Mouse (Mus musculus) heart, adult 8-10 months (tissue): Measurements from ENCODE around the gene Med27. TPM values are rescaled to one million over a fixed set of nuclear protein-coding genes. Genes with fewer than 3 reads are reported as not detected.
A peak's percentile ranks its signal among the peaks of the same experiment; 100 is the strongest.

Experiments
- DNase-seq: peaks from one replicate; pipeline ENCODE4 v3.0.0; 2022; ENCODE audit warnings: low spot score
- total RNA-seq, 4 experiments: library from RNA; stranded (reverse); gene quantifications; 2 replicates each; pipeline ENCODE4 v1.2.4; 2022

Gene Med27
- total RNA-seq: 10 to 100 TPM; 16.0 to 18.0 (median 17.8) TPM

GRCm38 (mm10) chr2:29346629-29347271 is at the start of gene Med27:
Gene Med27, plus strand, starts transcription at chr2:29346819.
- peak; percentile 97 for DNase-seq

DNA sequence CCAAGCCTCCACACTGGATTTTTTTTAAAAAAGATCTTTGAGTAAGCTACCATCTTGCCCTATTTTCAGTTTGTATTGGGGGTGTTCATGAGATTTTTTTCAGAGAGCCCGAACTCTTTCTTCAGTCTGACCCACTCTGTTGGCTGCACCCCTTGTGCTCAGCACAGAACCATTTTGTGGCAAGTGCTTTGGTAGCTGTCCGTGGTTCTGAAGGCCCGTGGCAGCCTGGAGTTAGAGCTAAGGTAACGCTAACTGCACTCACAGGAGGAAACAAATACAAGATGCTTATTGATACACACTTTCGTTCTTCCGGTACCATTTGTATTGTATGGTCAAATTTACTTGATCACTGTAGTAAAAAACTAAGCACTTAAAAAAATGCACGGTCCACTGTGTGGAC is 36.7 kb upstream of the Med27 start:
- DNase-seq: no peak

- DNase-seq: no peak
Observed at GRCm38 (mm10) chr2:29312058-29312457, 34.6 kb upstream of the Med27 start.

DNA sequence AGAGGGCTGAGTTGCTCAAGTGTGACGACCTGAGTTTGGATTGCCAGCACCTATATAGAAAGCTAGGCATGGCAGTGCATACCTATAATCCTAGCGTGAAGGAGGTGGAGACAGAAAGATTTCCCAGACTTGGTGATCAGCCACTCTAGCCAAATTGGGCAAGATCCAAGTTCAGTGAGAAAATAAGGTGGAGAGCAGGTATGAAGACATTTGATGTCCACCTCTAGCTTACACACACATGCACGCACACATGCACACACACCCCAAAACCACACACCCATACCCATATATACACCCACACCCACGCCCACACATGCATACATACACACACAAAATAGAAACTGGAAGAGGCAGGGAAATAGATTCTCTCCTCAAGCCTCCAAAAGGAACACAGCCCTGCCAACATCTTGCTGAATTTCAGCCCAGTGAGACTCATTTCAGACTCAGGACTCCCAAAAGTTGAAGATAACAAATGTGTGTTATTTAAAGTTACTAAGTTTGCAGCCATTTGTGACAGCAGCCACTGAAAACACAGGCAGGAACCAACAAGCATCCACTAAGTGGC is 28.6 kb upstream of the Med27 start:
- no peak for DNase-seq

GRCm38 (mm10) chr2:29318596-29318995 is 28.0 kb upstream of the Med27 start:
- DNase-seq: no peak

DNA sequence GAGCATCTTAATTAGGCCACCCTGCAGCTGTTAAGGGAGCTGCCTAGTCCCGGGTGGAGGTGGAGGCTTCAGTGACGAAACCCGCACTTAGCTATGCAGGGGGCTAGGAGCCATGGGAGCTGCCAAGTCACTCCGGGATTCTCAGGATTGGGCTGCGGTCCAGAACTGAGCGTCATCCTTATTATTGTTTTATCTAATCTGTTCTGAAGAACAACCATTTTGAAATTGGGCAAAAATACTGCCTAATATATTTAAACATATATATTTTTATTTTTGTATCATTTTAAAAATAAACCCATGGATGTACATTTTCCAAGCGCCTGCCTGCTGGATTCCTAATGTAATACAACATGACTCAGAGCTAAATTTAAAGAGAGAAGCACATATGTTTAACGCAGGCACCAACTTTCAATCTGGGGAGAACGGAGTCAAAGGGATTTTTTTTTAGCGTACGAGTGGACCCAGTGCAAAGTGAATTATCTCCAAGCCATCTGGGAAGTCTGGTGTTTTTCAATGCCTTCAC is 26.3 kb upstream of the Med27 start:
- DNase-seq: no peak

- no peak for DNase-seq
Observed at GRCm38 (mm10) chr2:29320780-29321179, 25.8 kb upstream of the Med27 start.

- no peak for DNase-seq
Observed at GRCm38 (mm10) chr2:29324456-29324855, 22.2 kb upstream of the Med27 start.

- DNase-seq: no peak
Observed at GRCm38 (mm10) chr2:29330471-29330870, 16.1 kb upstream of the Med27 start.

GRCm38 (mm10) chr2:29338396-29338795 is 8.2 kb upstream of the Med27 start:
- DNase-seq: no peak

- peak; percentile 36 for DNase-seq
Observed at GRCm38 (mm10) chr2:29358696-29359375, 12.2 kb downstream of the Med27 start.

DNA sequence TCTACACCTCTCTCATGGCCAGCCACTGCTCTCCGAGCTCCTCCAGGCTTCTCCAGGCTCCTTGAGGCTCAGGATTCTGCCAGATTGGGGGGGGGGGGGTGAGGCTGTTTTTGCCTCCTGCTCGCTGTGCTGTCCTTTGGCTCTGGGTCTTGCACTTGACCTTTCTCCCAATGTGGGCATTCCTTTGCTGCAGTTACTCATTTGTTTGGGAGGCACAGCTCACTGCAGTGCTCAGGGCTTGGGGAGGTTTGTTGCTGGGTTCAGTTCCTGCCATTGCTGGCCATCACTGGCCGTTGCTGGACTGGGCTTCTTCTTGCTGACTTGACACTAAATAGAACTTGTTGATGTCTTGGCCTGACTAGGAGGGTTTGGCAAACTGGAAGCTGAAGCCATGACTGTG is 14.3 kb downstream of the Med27 start:
- no peak for DNase-seq

DNA sequence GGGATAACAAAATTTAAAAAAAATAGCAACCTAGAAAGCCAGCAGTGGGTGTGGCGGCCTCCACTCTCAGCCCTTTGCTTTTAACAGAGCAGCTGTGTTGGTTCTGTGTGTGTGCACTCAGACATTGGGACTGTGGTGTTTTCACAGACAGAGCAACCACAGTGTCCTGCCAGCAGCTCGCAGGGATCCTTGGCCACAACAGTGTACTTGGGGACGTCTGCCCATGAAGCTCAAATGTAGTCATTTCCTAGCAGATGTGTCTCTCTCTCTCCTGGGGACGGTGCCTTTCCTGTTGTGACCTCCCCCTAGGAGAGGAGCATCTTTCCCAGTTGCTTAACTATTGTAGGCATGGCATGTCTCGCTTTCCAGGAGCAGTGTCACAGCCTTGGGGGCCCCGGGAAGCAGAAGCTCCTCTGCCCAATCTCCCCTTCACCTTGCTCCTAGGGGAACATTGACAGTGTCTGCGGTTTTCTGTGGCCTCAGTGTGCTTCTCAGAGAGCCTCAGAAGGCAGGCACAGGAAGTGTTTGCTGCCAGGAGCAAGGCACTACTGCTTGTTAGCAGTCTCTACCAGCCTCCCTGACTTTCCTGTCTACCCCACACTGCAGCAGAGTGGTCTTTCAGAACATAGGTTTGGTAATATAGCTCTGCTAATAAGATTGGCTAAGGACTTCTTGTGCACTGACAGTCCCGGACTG is 18.5 kb downstream of the Med27 start:
- no peak for DNase-seq

DNA sequence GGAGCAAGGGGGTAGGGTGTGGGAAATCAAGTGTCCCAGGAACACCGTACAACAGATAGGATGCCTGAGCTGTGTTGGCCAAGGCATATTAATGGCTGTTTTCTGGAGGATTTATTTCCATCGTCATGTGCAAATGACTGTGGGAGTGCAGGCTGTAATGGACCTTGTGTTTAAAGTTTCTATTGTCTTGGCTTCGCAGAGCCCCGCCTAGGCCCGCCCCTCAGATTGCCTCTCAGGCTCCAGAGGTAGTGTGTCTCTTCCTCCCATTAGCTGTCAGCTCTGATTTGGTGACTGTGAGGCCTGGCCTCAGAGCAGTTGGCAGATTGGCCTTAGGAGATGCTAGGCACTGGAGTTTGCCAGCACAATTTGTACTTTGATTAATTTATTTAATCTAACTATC is 22.1 kb downstream of the Med27 start:
- no peak for DNase-seq

DNA sequence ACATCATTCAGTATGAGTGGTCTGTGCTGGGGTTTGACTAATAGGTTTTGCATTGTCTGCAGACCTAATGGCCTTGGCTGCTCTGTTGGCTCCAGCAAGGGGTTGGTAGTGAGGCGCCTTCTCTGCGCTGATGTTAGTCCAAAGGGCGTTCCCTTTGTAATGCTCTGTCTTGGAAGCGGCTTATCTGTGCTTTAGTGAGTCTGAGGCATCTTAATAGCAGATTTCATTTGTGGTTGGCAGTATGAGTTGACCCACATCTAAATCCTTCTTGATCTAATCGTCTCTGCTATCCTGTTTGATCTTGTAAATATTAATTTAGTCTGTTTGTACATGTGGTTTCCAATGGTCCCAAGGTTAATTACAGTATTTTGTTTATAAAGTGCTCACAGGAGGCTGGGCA is 25.6 kb downstream of the Med27 start:
- DNase-seq: no peak

DNA sequence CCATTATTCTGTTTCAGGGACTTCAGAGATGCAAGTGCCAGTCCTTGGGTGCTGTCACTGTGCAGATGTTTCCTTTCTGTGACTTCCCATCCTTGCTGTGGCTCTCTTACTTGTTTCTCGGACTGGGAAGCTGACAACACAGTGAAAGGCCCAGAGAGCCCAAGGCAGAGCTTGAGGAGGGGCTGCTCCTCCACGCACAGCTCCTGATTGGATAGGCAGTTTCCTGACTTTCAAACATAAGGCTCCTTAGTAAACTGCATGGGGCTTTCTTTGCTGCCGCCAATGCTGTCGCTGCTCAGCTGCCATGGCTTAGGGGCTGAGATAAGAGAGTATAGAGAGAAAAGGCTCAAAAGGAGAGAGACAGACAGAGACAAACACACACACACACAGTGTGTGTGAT is 35.1 kb downstream of the Med27 start:
- no peak for DNase-seq

- DNase-seq: no peak
Observed at GRCm38 (mm10) chr2:29382583-29382982, 36.0 kb downstream of the Med27 start.

- no peak for DNase-seq
Observed at GRCm38 (mm10) chr2:29383133-29383532, 36.5 kb downstream of the Med27 start.

DNA sequence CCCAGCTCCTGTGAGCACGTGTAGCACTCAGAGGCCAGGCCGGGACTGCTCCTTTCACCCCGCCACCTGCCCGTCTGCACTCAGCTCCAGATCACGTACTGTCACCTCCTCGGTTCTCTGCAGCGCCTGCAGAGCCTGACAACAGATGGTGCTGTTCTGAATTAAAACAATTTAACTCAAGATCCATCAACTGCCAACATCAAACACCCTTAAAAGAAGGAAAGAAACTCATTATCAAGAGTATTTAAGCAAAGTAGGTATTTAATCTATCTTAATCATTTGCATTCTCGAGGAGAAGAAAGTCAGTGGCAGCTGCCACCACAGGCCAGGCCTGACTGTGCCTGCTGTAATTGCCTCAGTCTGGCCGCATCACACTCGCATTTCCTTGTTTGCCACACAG is 38.8 kb downstream of the Med27 start:
- no peak for DNase-seq

DNA sequence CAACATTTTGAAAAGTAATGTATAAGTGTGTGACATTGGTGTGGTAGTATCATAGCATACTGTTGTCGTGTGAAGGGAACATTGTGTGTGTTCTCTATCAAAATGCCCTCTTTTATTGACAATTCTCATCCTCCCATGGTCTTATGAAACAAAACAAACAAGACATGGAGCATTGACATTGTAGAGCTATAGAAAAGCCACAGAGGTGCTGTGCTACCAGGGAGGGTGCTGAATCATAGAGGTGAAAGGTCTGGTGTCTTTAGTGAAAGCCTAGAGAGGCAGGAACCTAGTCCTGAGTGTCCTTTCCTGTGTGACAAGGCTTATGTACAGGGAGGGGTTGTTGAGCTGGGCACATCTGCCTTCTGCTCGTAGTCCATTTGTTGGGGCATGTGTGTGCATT is 40.6 kb downstream of the Med27 start:
- no peak for DNase-seq

GRCm38 (mm10) chr2:29388937-29389336 is 42.3 kb downstream of the Med27 start:
- no peak for DNase-seq

DNA sequence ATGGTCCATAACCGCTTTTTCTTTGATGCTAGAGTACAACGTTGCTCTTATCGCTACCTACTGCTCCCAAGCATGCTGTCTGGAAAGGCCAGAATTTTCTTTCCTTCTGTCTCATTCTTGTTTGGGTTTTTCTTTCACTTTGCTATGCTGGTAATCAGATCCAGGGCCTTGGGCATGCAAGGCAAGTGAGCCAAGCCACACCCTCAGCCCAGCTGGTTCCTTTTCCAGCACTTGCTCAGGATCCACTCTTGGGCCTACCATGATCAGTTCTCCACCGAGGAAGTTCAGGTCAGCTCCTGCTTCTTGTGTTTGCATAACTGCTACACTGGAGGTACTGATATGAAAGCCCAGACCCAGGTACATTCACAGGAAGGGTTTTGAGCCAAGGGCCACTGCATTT is 44.5 kb downstream of the Med27 start:
- no peak for DNase-seq
